Mouse (Mus musculus): ENCODE results near the gene Numb.
A peak's percentile ranks its signal among the peaks of the same experiment; 100 is the strongest.
"Not testable (repeated sequence)": the region's sequence is repeated elsewhere in the genome, so short reads cannot be mapped to it uniquely, and the experiment has no call there.

Numb gene

GRCm38 (mm10) chr12:83922724-83923485 is 1.2 kb upstream of the Numb start:
- DNase-seq (ENCODE audit: low spot score in 2 of 2): no peak

- DNase-seq (ENCODE audit: low spot score in 2 of 2): peak; percentile 27 to 31
Measured at GRCm38 (mm10) chr12:83920721-83921441, 853 bp downstream of the Numb start.

GRCm38 (mm10) chr12:83916884-83917283 is 4.8 kb downstream of the Numb start:
- DNase-seq (ENCODE audit: low spot score in 2 of 2): peak; percentile 37 to 44

GRCm38 (mm10) chr12:83914797-83915196 is 6.9 kb downstream of the Numb start:
- no peak for DNase-seq (ENCODE audit: low spot score in 2 of 2)

- DNase-seq (ENCODE audit: low spot score in 2 of 2): no peak
Measured at GRCm38 (mm10) chr12:83914202-83914740, 7.5 kb downstream of the Numb start.

- no peak for DNase-seq (ENCODE audit: low spot score in 2 of 2)
Measured at GRCm38 (mm10) chr12:83910451-83910850, 11.3 kb downstream of the Numb start.

GRCm38 (mm10) chr12:83892926-83893325 is 28.8 kb downstream of the Numb start:
- DNase-seq (ENCODE audit: low spot score in 2 of 2): no peak

GRCm38 (mm10) chr12:83891278-83891677 is 30.5 kb downstream of the Numb start:
- no peak for DNase-seq (ENCODE audit: low spot score in 2 of 2)

- DNase-seq (ENCODE audit: low spot score in 2 of 2): no peak
Measured at GRCm38 (mm10) chr12:83889128-83889527, 32.6 kb downstream of the Numb start.

GRCm38 (mm10) chr12:83885516-83886285 is 36.0 kb downstream of the Numb start:
- DNase-seq (ENCODE audit: low spot score in 2 of 2): no peak

- DNase-seq (ENCODE audit: low spot score in 2 of 2): not testable (repeated sequence)
Measured at GRCm38 (mm10) chr12:83885065-83885464, 36.7 kb downstream of the Numb start.

GRCm38 (mm10) chr12:83882503-83882902 is 39.2 kb downstream of the Numb start:
- DNase-seq (ENCODE audit: low spot score in 2 of 2): no peak

- no peak for DNase-seq (ENCODE audit: low spot score in 2 of 2)
Measured at GRCm38 (mm10) chr12:83882088-83882487, 39.6 kb downstream of the Numb start.

GRCm38 (mm10) chr12:83880913-83881312 is 40.8 kb downstream of the Numb start:
- DNase-seq (ENCODE audit: low spot score in 2 of 2): no peak

- no peak for DNase-seq (ENCODE audit: low spot score in 2 of 2)
Measured at GRCm38 (mm10) chr12:83875097-83875496, 46.6 kb downstream of the Numb start.

- DNase-seq (ENCODE audit: low spot score in 2 of 2): peak in 1 of 2 experiments; percentile 35
Measured at GRCm38 (mm10) chr12:83874597-83874996, 47.1 kb downstream of the Numb start.

GRCm38 (mm10) chr12:83864501-83864900 is 57.2 kb downstream of the Numb start:
- DNase-seq (ENCODE audit: low spot score in 2 of 2): no peak

GRCm38 (mm10) chr12:83861880-83862279 is 59.9 kb downstream of the Numb start:
- no peak for DNase-seq (ENCODE audit: low spot score in 2 of 2)

- DNase-seq (ENCODE audit: low spot score in 2 of 2): no peak
Measured at GRCm38 (mm10) chr12:83860688-83861087, 61.0 kb downstream of the Numb start.

GRCm38 (mm10) chr12:83858052-83858451 is 63.7 kb downstream of the Numb start:
- DNase-seq (ENCODE audit: low spot score in 2 of 2): no peak

- no peak for DNase-seq (ENCODE audit: low spot score in 2 of 2)
Measured at GRCm38 (mm10) chr12:83855211-83855610, 66.5 kb downstream of the Numb start.

- DNase-seq (ENCODE audit: low spot score in 2 of 2): no peak
Measured at GRCm38 (mm10) chr12:83854281-83854680, 67.5 kb downstream of the Numb start.

Measured in heart, adult 9 months (tissue).